Mouse (Mus musculus): ENCODE data around the gene Sall1. TPM values are rescaled to one million over a fixed set of nuclear protein-coding genes. Genes with fewer than 3 reads are reported as not detected.

Gene Sall1
- polyA plus RNA-seq, 1 experiment, result not detected

- no peak for TF ChIP-seq GATA1 (IDR thresholded peaks at IDR 0.05; ENCODE audit: low read length)
Observed at GRCm38 (mm10) chr8:89042560-89043370, 1.2 kb downstream of the Sall1 start.

- no peak for TF ChIP-seq GATA1 (IDR thresholded peaks at IDR 0.05; ENCODE audit: low read length)
Observed at GRCm38 (mm10) chr8:89042118-89042460, 1.9 kb downstream of the Sall1 start.

- TF ChIP-seq GATA1 (IDR thresholded peaks at IDR 0.05; ENCODE audit: low read length), result no peak
Observed at GRCm38 (mm10) chr8:89041421-89042117, 2.4 kb downstream of the Sall1 start.

GRCm38 (mm10) chr8:89040751-89041420 is 3.1 kb downstream of the Sall1 start:
- TF ChIP-seq GATA1 (IDR thresholded peaks at IDR 0.05; ENCODE audit: low read length), result no peak

GRCm38 (mm10) chr8:89039890-89040289 is 4.1 kb downstream of the Sall1 start:
- TF ChIP-seq GATA1 (IDR thresholded peaks at IDR 0.05; ENCODE audit: low read length), result no peak

- no peak for TF ChIP-seq GATA1 (IDR thresholded peaks at IDR 0.05; ENCODE audit: low read length)
Observed at GRCm38 (mm10) chr8:89038920-89039319, 5.0 kb downstream of the Sall1 start.

GRCm38 (mm10) chr8:89037536-89038236 is 6.3 kb downstream of the Sall1 start:
- TF ChIP-seq GATA1 (IDR thresholded peaks at IDR 0.05; ENCODE audit: low read length), result no peak

GRCm38 (mm10) chr8:89032412-89032811 is 11.6 kb downstream of the Sall1 start:
- TF ChIP-seq GATA1 (IDR thresholded peaks at IDR 0.05; ENCODE audit: low read length), result no peak

- TF ChIP-seq GATA1 (IDR thresholded peaks at IDR 0.05; ENCODE audit: low read length), result no peak
Observed at GRCm38 (mm10) chr8:89028156-89028555, 15.8 kb downstream of the Sall1 start.

GRCm38 (mm10) chr8:89026139-89026520 is 17.8 kb downstream of the Sall1 start:
- no peak for TF ChIP-seq GATA1 (IDR thresholded peaks at IDR 0.05; ENCODE audit: low read length)

GRCm38 (mm10) chr8:89025281-89026138 is 18.5 kb downstream of the Sall1 start:
- TF ChIP-seq GATA1 (IDR thresholded peaks at IDR 0.05; ENCODE audit: low read length), result no peak

GRCm38 (mm10) chr8:89024796-89025195 is 19.2 kb downstream of the Sall1 start:
- TF ChIP-seq GATA1 (IDR thresholded peaks at IDR 0.05; ENCODE audit: low read length), result no peak

- TF ChIP-seq GATA1 (IDR thresholded peaks at IDR 0.05; ENCODE audit: low read length), result no peak
Observed at GRCm38 (mm10) chr8:89021139-89021538, 22.8 kb downstream of the Sall1 start.

- no peak for TF ChIP-seq GATA1 (IDR thresholded peaks at IDR 0.05; ENCODE audit: low read length)
Observed at GRCm38 (mm10) chr8:89017891-89018290, 26.1 kb downstream of the Sall1 start.

Data from G1E-ER4 (cell line).